Mouse (Mus musculus): Measurements from ENCODE around the gene AI413582. TPM values are rescaled to one million over a fixed set of nuclear protein-coding genes. Genes with fewer than 3 reads are reported as not detected.

The AI413582 gene
- total and polyA plus RNA-seq, 3 experiments, result 14.6 to 43.6 (median 30.2) TPM

- TF ChIP-seq MYC (IDR thresholded peaks at IDR 0.05; ENCODE audit: low read depth, low read length), result peak; percentile 96
- TF ChIP-seq MAFK (IDR thresholded peaks at IDR 0.05; ENCODE audit: insufficient replicate concordance, low read length), result no peak
- no peak for TF ChIP-seq RAD21 (IDR thresholded peaks at IDR 0.05; ENCODE audit: low read depth, low read length)
- TF ChIP-seq HCFC1 (IDR thresholded peaks at IDR 0.05; ENCODE audit: low read depth, low read length), result 0 out of 2 replicates have a peak, but pooled peaks have one; percentile 51
- TF ChIP-seq NRF1 (IDR thresholded peaks at IDR 0.05; ENCODE audit: low read depth, low read length), result no peak
- peak; percentile 49; the same call in 1 of the 2 replicates for TF ChIP-seq BHLHE40 (IDR thresholded peaks at IDR 0.05; ENCODE audit: low read depth, low read length)
- no peak for TF ChIP-seq SMC3 (IDR thresholded peaks at IDR 0.05; ENCODE audit: low read depth, low read length)
- TF ChIP-seq MEF2A (IDR thresholded peaks at IDR 0.05; ENCODE audit: borderline replicate concordance, low read depth, low read length), result no peak
- no peak; the same call in 1 of the 2 replicates for TF ChIP-seq E2F4 (IDR thresholded peaks at IDR 0.05; ENCODE audit: insufficient replicate concordance, low read depth, low read length)
- peak; percentile 60 for TF ChIP-seq CHD2 (IDR thresholded peaks at IDR 0.05; ENCODE audit: low read length)
Measured at GRCm38 (mm10) chr17:27557181-27557926, 8.2 kb downstream of the AI413582 start (continued).

- Histone ChIP-seq H3K4me1 (ENCODE audit: control insufficient read depth in 1 of 2, insufficient read depth in 2 of 2) (peaks cover 16 to 42% of the 10 kb centered on the region in 2 experiments), H3K36me3 (replicated peaks in 1 of 2; ENCODE audit: control insufficient read depth in 1 of 2, insufficient read depth in 1 of 2, low read length in 1 of 2) (peaks cover 3 to 15% of the 10 kb centered on the region in 2 experiments), H3K9me3 (replicated peaks; ENCODE audit: low read length) (peaks cover 8% of the 10 kb centered on the region), H3K79me2 (replicated peaks; ENCODE audit: control insufficient read depth, extremely low read depth, insufficient read depth, poor library complexity, severe bottlenecking) (peaks cover 46% of the 10 kb centered on the region), H3K4me3 (replicated peaks in 1 of 3; ENCODE audit: low read depth in 2 of 3, low read length in 2 of 3, poor library complexity in 1 of 3) (peak within 1 kb of the TSS; percentile 65 to 89 (median 78)), H3K27me3 (replicated peaks) (peaks cover 16% of the 10 kb centered on the region), H3K4me2 (ENCODE audit: insufficient read depth, low read depth, poor library complexity, severe bottlenecking) (peak within 1 kb of the TSS; percentile 76), H3K27ac (ENCODE audit: insufficient read depth, low read depth) (peak within 1 kb of the TSS; percentile 94), H3K9ac (ENCODE audit: insufficient read depth, low read depth) (peak within 1 kb of the TSS; percentile 99)
- peak; percentile 88 for DNase-seq (ENCODE audit: extremely low read depth)
- in situ Hi-C loops (cut with MboI; ENCODE audit: low pct_ligation_motif_present, low pct_unique_long_range_greater_than_20kb, low sequenced_read_pairs) (no loop called here), dilution Hi-C loops (cut with MboI; ENCODE audit: extremely low pct_ligation_motif_present, extremely low pct_unique_long_range_greater_than_20kb, low sequenced_read_pairs) (no loop called here)
- no peak for TF ChIP-seq E2F4 (IDR thresholded peaks at IDR 0.05; ENCODE audit: insufficient replicate concordance, low read depth, low read length)
- peak; percentile 43; the same call in 1 of the 2 replicates for TF ChIP-seq MAX (IDR thresholded peaks at IDR 0.05; ENCODE audit: low read length)
- TF ChIP-seq ETS1 (conservative IDR thresholded peaks at IDR 0.05; ENCODE audit: low read depth, low read length), result peak; percentile 37; the same call in 1 of the 2 replicates
- TF ChIP-seq SMC3 (IDR thresholded peaks at IDR 0.05; ENCODE audit: low read depth, low read length), result no peak
- TF ChIP-seq POLR2AphosphoS2 (IDR thresholded peaks at IDR 0.05; ENCODE audit: low read depth, low read length), result peak; percentile 86; the same call in 1 of the 2 replicates
- peak; percentile 28; the same call in 1 of the 2 replicates for TF ChIP-seq NRF1 (IDR thresholded peaks at IDR 0.05; ENCODE audit: low read depth, low read length)
- peak; percentile 97 for TF ChIP-seq ZMIZ1 (IDR thresholded peaks at IDR 0.05; ENCODE audit: low read depth, low read length)
- TF ChIP-seq HCFC1 (IDR thresholded peaks at IDR 0.05; ENCODE audit: low read depth, low read length), result peak; percentile 51; the same call in 1 of the 2 replicates
- peak; percentile 72 for TF ChIP-seq BHLHE40 (IDR thresholded peaks at IDR 0.05; ENCODE audit: low read depth, low read length)
- no peak for TF ChIP-seq ELF1 (IDR thresholded peaks at IDR 0.05; ENCODE audit: low read depth, low read length)
- TF ChIP-seq TCF12 (IDR thresholded peaks at IDR 0.05; ENCODE audit: low read depth, low read length), result peak; percentile 79; the same call in 1 of the 2 replicates
- TF ChIP-seq MAZ (IDR thresholded peaks at IDR 0.05; ENCODE audit: low read depth, low read length), result peak; percentile 84
- TF ChIP-seq MXI1 (IDR thresholded peaks at IDR 0.05; ENCODE audit: low read depth, low read length), result peak; percentile 46; the same call in 1 of the 2 replicates
- peak; percentile 75; the same call in 1 of the 2 replicates for TF ChIP-seq CHD1 (IDR thresholded peaks at IDR 0.05; ENCODE audit: low read depth, low read length)
- TF ChIP-seq TBP (conservative IDR thresholded peaks at IDR 0.05; ENCODE audit: low read depth, low read length), result peak; percentile 88
- peak; percentile 30; the same call in 1 of the 2 replicates for TF ChIP-seq EP300 (IDR thresholded peaks at IDR 0.05; ENCODE audit: low read length)
- TF ChIP-seq POLR2A (IDR thresholded peaks at IDR 0.05; ENCODE audit: low read depth, low read length), result peak; percentile 99
- peak; percentile 97 for TF ChIP-seq IRF4 (IDR thresholded peaks at IDR 0.05; ENCODE audit: low read depth, low read length)
- peak; percentile 96 for TF ChIP-seq UBTF (IDR thresholded peaks at IDR 0.05; ENCODE audit: low read depth, low read length)
- TF ChIP-seq SIN3A (IDR thresholded peaks at IDR 0.05; ENCODE audit: low read length), result peak; percentile 53; the same call in 1 of the 2 replicates
- no peak for TF ChIP-seq JUN (IDR thresholded peaks at IDR 0.05; ENCODE audit: insufficient read depth, low read depth, low read length)
- TF ChIP-seq CHD2 (IDR thresholded peaks at IDR 0.05; ENCODE audit: low read length), result no peak
- peak; percentile 89 for TF ChIP-seq NELFE (IDR thresholded peaks at IDR 0.05; ENCODE audit: low read depth, low read length)
Measured at GRCm38 (mm10) chr17:27556315-27557011, 9.1 kb downstream of the AI413582 start, which contains the start of gene Hmga1. Gene Hmga1 (plus strand): TSS chr17:27556497.
